Mouse (Mus musculus): ENCODE measurements around the gene Spn. TPM values are rescaled to one million over a fixed set of nuclear protein-coding genes. Genes with fewer than 3 reads are reported as not detected.

The Spn gene
- polyA plus RNA-seq, 1 experiment from 2014 or later, result 0.25 TPM

DNA sequence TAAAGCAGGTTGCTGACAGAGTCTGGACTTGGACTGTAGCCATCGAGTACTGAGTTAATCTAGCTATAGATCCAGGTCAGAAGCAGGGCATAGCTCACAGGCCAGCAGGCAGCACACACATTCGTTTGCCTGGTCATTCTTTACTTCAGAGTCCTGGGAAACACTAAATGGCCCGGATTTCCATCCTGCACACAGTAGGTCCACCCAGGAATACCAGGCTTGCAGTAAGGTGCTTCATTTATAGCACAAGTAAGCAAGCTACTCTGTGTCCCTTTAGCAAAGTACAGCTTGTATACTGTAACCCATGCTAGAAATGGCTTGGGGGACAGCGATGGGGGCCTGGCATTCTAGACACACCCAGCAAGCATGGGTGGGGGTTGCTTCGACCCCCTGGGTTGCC is 1.9 kb upstream of the Spn start:
- Histone ChIP-seq H3K36me3 (no peaks in the 10 kb centered on the region), H3K27ac (no peak overlapping the region), H3K4me1 (no peaks in the 10 kb centered on the region; the same call in 1 of the 2 replicates), H3K27me3 (no peaks in the 10 kb centered on the region), H3K4me3 (no peak overlapping the region), H3K9ac (no peak overlapping the region), H3K4me2 (no peak overlapping the region), H3K9me3 (no peaks in the 10 kb centered on the region)
- 62% methylated on average over 5 of the region's 5 CpGs for WGBS
- ATAC-seq (ENCODE audit: insufficient number of reproducible peaks, insufficient read depth, low FRiP score, low TSS enrichment, low read depth), result no peak

DNA sequence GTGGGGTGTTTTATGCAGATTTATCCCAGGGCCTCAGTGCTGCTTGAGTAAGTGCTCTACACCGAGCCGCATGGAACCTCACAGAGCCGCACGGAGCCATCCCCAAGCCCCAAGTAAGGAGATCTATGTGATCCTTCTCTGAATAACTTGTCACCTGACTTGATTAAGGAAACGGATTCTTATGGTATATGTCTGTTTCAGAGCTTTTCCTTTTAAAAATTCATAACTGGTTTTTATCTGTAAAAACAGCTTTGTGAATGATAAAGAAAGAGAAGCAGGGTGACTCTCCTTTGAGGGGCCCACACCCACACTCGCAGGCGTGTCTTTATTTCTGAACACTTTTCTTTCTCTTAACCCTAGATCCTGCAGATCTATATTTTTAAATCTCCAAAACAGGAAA is 1.5 kb upstream of the Spn start:
- H3K9me3 ChIP-seq, result no peaks in the 10 kb centered on the region
- no peaks in the 10 kb centered on the region; the same call in 1 of the 2 replicates for H3K4me1 ChIP-seq
- no peak overlapping the region for H3K4me2 ChIP-seq
- H3K27me3 ChIP-seq, result no peaks in the 10 kb centered on the region
- no peak for ATAC-seq (ENCODE audit: insufficient number of reproducible peaks, insufficient read depth, low FRiP score, low TSS enrichment, low read depth)
- no peaks in the 10 kb centered on the region for H3K36me3 ChIP-seq
- H3K4me3 ChIP-seq, result no peak overlapping the region
- H3K9ac ChIP-seq, result no peak overlapping the region
- WGBS, result 87% methylated on average over 7 of the region's 7 CpGs
- no peak overlapping the region for H3K27ac ChIP-seq

DNA sequence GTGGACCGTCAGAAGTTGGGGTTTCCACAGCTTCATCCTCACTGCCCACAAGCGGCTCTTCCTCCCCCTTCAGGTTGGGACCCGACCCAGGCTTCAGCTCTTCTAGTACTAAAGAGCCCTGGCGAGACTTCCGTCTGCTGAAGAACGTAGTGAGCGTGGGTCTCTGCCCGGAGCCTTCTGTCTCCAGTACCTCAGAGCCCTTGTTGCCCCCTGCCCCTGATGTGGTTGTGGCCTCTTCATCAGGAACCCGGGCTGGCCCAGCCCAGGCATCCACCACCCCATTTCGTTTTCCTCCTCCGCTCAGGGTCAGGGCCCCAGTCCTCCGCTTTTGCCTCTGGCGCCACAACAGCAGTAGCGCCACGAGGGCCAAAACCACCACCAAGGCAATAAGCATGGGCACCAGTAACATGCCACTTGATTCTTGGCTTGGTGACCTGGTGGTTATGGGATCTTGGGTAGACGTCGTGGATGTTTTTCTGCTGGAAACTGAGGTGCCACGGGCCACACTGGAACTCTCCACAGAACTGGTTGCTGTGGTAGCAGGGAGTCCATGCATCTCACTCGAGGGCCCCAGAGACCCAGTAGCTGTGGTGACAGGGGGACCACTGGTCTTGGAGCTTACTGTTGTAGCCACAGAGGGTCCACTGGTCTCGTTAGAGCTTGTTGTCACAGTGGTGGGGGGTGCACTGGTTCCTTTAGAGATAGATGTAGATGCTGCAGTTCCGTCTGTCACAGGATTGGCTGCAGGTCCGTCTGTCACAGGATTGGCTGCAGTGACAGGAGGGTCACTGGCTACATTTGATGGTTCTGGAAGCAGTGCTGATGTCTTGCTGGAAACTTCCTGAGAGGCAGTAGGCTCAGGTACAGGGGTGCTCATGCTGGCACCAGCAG is 1.2 kb downstream of the Spn start:
- ATAC-seq (ENCODE audit: insufficient number of reproducible peaks, insufficient read depth, low FRiP score, low TSS enrichment, low read depth), result no peak
- Histone ChIP-seq H3K9me3 (no peaks in the 10 kb centered on the region), H3K27ac (no peak overlapping the region), H3K4me2 (no peak overlapping the region), H3K27me3 (no peaks in the 10 kb centered on the region), H3K4me1 (no peaks in the 10 kb centered on the region; the same call in 1 of the 2 replicates), H3K4me3 (no peak overlapping the region), H3K36me3 (no peaks in the 10 kb centered on the region), H3K9ac (no peak overlapping the region)
- WGBS, result 84% methylated on average over 22 of the region's 22 CpGs

DNA sequence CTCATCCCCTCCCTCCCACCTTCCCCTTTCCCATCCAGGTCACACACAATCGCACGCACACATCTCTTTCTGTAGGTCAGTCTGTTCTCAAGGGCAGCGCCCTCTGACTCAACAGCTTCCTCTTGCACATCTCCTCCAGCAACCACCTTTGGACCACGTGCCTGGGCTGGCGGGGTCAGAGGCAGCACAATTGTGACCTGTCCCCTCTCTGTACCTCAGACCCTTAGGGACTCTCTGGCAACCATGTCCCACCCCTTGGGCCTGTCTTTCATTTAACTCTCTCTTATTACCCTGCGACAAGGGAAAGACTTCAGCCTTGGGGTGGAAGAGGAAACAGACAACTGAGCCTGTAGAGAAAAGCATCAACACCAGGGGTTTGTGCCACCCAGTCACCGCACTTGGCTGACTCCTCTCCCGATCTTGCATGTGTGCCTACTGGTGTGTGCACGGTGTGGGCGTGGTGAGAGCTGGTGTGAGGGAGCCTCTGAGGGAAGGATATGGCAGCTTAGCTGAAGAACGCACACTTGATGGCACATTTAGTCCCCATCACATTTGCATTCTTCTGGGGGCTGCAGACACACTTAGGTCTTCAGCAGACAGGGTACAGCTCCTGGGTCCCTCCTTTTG is 2.7 kb downstream of the Spn start:
- no peaks in the 10 kb centered on the region; the same call in 1 of the 2 replicates for H3K4me1 ChIP-seq
- H3K36me3 ChIP-seq, result no peaks in the 10 kb centered on the region
- H3K9ac ChIP-seq, result no peak overlapping the region
- no peak overlapping the region for H3K4me2 ChIP-seq
- WGBS, result 76% methylated on average over 11 of the region's 11 CpGs
- no peak overlapping the region for H3K27ac ChIP-seq
- ATAC-seq (ENCODE audit: insufficient number of reproducible peaks, insufficient read depth, low FRiP score, low TSS enrichment, low read depth), result no peak
- H3K4me3 ChIP-seq, result no peak overlapping the region
- H3K9me3 ChIP-seq, result no peaks in the 10 kb centered on the region
- no peaks in the 10 kb centered on the region for H3K27me3 ChIP-seq

DNA sequence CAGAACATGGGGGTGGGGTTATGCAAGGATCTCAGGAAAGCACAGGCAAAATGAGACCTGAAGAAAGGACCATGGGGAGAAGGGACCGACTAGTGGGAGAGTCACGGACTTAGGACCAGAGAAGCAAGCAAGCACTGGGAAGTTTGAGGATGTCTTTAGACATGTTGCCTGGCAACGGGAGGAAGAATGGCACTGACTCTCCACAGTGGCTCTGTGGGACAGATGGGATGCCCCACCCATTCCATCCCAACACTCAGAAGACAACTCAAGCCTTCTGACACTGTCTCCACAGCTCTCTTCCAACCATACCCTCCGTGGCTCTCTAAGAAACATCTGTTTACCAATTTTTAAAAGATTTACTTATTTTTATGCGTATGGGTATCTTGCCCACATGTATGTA is 4.5 kb downstream of the Spn start:
- no peak overlapping the region for H3K27ac ChIP-seq
- H3K36me3 ChIP-seq, result no peaks in the 10 kb centered on the region
- no peaks in the 10 kb centered on the region for H3K27me3 ChIP-seq
- no peaks in the 10 kb centered on the region; the same call in 1 of the 2 replicates for H3K4me1 ChIP-seq
- no peak for ATAC-seq (ENCODE audit: insufficient number of reproducible peaks, insufficient read depth, low FRiP score, low TSS enrichment, low read depth)
- no peak overlapping the region for H3K4me3 ChIP-seq
- no peaks in the 10 kb centered on the region for H3K9me3 ChIP-seq
- H3K9ac ChIP-seq, result no peak overlapping the region
- WGBS, result 62% methylated on average over 5 of the region's 5 CpGs
- H3K4me2 ChIP-seq, result no peak overlapping the region

DNA sequence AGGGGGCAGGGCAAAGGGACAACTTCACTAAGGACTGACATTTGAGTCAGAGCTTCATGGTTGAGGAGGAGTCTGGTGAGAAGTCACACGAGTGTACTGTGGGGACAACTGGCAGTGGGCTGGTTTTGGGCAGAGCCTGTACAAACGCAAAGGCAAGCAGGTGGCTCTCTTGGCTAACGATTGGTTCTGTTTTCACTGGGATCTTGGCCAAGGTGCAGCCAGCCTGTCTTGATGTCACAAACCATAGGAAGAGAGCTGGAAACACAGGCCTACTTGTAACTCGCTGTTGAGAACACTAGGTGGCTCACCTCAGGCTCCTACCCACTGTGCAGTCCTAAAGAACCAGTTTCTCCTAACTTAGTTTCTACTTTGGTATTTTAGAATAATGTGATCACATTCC is 8.0 kb downstream of the Spn start:
- H3K4me1 ChIP-seq, result no peaks in the 10 kb centered on the region
- no peak overlapping the region for H3K4me2 ChIP-seq
- no peak overlapping the region for H3K4me3 ChIP-seq
- H3K27ac ChIP-seq, result no peak overlapping the region
- H3K36me3 ChIP-seq, result no peaks in the 10 kb centered on the region
- no peak overlapping the region for H3K9ac ChIP-seq
- WGBS, result 15% methylated on average over 4 of the region's 4 CpGs
- peaks cover 2% of the 10 kb centered on the region; the same call in 1 of the 2 replicates for H3K9me3 ChIP-seq
- no peak for ATAC-seq (ENCODE audit: insufficient number of reproducible peaks, insufficient read depth, low FRiP score, low TSS enrichment, low read depth)
- no peaks in the 10 kb centered on the region for H3K27me3 ChIP-seq

DNA sequence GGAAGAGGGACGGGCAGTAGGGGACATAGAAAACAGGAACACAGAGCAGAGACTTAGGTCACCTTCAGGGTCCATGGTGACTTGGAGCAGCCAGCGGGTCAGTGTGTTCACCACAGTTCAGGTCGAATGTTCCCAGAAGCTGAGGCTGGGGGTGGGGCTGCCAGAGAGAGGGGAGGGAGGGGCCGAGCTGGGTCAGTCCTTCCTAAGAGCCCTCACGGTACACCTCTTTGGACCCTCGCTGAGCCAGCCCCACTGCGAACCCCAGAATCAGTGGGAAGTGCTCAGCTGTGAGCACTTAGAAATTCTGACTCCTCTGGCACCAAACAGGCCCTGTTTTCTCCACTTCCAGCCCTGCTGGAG is 15.7 kb downstream of the Spn start, which contains the start of gene Qprt:
Gene Qprt (minus strand): TSS at position 316 of the 360 bp plus-strand sequence.
- Histone ChIP-seq H3K27me3 (peaks cover 42% of the 10 kb centered on the region), H3K4me3 (peak within 1 kb of the TSS; percentile 6; the same call in 1 of the 2 replicates), H3K4me1 (peaks cover 20% of the 10 kb centered on the region), H3K4me2 (peak within 1 kb of the TSS; percentile 27), H3K36me3 (no peaks in the 10 kb centered on the region), H3K9me3 (peaks cover 9% of the 10 kb centered on the region), H3K9ac (0 out of 2 replicates have a peak within 1 kb of the TSS, but pooled peaks have one; percentile 36), H3K27ac (no peak within 1 kb of the TSS; the same call in 1 of the 2 replicates)
- WGBS, result 13% methylated on average over 7 of the region's 7 CpGs
- no peak for ATAC-seq (ENCODE audit: insufficient number of reproducible peaks, insufficient read depth, low FRiP score, low TSS enrichment, low read depth)

DNA sequence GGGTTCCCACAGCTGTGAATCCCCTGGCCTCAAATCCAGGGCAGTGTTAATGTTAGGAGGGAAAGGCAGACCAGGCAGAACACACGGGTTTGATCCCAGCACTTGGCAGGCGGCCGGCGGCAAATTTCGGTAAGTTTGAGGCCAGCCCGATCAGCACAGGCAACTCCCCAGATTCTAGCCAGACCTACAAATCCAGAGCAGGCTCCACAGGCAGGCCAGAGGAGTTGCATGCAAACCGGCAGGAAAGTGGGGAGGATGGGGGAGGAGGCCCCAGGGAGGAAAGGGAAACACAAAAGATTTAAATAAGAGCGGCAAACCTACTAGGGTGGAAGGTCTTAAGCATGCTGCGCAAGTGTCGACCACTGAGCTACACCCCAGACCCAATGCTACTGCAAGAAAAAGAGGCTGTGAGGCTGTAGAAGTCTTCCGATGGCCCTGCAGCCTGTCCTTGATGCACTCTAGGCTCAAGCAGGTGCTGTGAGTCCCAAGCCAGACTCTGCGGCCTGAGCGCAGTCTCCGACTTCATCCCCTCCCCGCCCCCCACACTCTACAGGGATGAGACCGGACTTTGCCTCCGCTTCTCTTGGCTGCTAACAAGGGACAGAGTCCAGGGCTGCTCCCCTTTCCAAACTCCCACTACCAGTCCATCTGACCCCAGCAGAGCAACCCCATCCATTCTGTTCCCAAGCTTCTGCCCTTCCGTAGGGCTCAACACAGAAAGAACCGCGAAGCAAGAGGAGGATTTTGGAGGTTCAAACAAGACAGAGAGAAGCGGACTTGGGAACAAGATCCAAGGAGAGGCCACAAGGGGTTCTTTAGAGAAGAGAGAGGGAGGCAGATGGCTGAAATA is 16.3 kb downstream of the Spn start:
- 0 out of 2 replicates have a peak overlapping the region, but pooled peaks have one; percentile 36 for H3K9ac ChIP-seq
- no peak for ATAC-seq (ENCODE audit: insufficient number of reproducible peaks, insufficient read depth, low FRiP score, low TSS enrichment, low read depth)
- 12% methylated on average over 21 of the region's 21 CpGs for WGBS

DNA sequence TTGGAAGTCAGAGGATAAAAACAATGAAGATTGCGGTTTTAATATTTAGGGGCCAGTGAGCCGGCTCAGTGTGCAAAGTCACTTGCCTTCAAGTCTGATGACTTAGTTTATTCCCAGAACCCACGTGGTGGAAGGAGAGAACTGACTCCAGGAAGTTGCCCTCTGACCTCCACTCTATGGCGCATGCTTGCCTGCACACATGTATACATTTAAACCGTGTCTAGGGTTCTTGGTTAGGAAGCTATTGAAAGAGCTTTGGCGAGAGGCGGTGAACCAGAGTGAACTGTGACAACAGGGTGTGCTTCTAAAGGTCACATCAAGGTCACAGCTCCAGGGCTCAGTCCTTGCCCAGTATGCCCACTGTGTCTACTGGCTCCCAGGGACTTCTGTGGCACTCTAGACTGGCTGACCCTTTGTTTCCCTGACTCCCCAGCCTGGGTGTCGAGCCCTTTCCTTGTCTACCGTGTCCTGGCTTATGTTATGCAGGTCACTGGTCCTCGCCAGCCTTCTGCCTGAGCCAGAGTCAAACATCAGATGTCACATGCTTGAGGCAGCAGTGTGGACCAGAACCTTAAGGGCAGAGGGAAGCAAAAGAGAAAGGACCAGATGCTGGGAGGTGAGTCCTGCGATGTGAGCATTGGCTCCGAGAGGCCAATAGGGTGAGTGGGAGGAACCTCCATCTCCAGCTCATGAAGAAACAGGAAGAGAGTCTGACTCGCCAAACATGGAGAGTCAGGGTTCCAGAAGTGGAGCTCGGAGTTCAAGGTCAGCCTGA is 18.8 kb downstream of the Spn start:
- Histone ChIP-seq H3K27ac (no peak overlapping the region), H3K4me2 (no peak overlapping the region), H3K27me3 (peaks cover 42% of the 10 kb centered on the region), H3K4me1 (peaks cover 25% of the 10 kb centered on the region), H3K36me3 (no peaks in the 10 kb centered on the region), H3K9ac (no peak overlapping the region), H3K4me3 (no peak overlapping the region), H3K9me3 (no peaks in the 10 kb centered on the region)
- ATAC-seq (ENCODE audit: insufficient number of reproducible peaks, insufficient read depth, low FRiP score, low TSS enrichment, low read depth), result no peak
- 47% methylated on average over 14 of the region's 14 CpGs for WGBS

More for the DNA sequence above, 16.3 kb downstream of the Spn start:
- H3K4me1 ChIP-seq, result peaks cover 24% of the 10 kb centered on the region
- H3K27me3 ChIP-seq, result peaks cover 42% of the 10 kb centered on the region
- H3K9me3 ChIP-seq, result peaks cover 9% of the 10 kb centered on the region
- H3K4me2 ChIP-seq, result peak overlapping the region; percentile 27
- H3K36me3 ChIP-seq, result no peaks in the 10 kb centered on the region
- no peak overlapping the region; the same call in 1 of the 2 replicates for H3K27ac ChIP-seq
- H3K4me3 ChIP-seq, result peak overlapping the region; percentile 6; the same call in 1 of the 2 replicates

GRCm38 (mm10) chr7:127117948-127118347 is 19.7 kb downstream of the Spn start:
- H3K4me2 ChIP-seq, result no peak overlapping the region
- H3K4me1 ChIP-seq, result peaks cover 25% of the 10 kb centered on the region
- H3K9me3 ChIP-seq, result no peaks in the 10 kb centered on the region
- 32% methylated on average over 5 of the region's 5 CpGs for WGBS
- no peaks in the 10 kb centered on the region for H3K36me3 ChIP-seq
- H3K27ac ChIP-seq, result no peak overlapping the region
- H3K27me3 ChIP-seq, result peaks cover 34% of the 10 kb centered on the region
- no peak for ATAC-seq (ENCODE audit: insufficient number of reproducible peaks, insufficient read depth, low FRiP score, low TSS enrichment, low read depth)
- H3K9ac ChIP-seq, result 0 out of 2 replicates have a peak overlapping the region, but pooled peaks have one; percentile 3
- H3K4me3 ChIP-seq, result no peak overlapping the region
